Mouse (Mus musculus): Measurements from ENCODE around the gene Aox3.
A peak's percentile ranks its signal among the peaks of the same experiment; 100 is the strongest.

The Aox3 gene

DNA sequence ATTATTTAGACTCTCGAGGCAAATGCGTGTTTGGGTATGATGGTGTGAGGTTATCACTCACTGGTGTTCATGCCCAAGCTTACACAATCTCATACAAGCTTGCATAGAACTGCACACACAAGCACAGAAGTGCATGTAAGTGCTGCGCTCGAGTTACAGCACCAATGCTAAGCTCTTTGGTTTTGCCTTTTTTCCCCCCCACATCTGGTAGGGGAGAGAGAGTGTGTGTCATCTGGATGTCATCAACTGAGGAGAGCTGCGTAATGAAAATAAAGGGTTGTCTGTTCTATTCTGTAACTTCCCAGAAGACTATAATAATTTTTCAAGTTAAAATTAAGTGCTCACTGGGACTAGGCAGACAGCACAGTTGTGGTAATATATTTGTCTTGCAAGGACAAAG is 100.9 kb downstream of the Aox3 start:
- DNase-seq, result no peak

DNA sequence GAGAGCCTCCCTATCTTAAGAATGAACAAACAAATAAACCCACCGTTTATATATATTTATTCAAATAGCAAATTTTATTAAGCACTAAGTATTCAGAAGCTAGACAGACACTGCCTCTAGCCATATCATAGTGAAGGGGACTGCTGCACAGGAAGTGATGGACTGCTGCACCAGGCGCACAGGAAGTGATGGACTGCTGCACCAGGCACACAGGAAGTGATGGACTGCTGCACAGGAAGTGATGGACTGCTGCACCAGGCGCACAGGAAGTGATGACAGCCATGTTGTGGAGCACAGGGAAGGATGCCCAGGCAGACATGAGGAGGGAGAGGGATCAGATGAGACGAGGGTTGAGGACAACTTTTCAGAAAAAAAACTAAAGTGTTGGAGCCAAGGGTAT is 102.4 kb downstream of the Aox3 start:
- DNase-seq, result no peak

DNA sequence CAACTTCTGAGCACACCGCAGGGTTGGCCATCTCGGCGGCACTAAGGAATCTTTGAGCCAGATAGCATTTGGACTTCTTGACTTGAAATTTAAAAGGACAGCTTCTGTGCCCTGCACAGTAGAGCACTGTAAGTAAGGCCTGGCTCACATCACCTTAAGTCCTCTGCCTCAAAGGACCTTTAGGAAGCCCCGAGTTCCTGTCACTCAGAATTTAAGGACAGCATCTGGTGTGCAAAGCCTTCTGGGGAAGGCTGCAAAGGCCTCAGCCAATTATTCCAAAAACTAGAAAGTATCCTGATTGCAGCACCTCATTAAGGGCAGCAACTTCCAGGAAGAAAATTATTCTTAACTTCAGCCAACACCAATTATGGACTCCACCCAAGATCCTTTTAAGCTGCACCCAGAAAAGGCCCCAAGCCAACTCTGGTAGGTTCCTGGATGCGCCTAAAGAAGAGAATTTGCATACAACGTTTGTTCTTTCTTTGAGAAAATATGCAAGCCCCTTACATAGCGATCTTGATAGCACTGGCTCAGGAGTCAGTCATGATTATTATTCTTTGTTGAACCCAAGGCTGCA is 103.1 kb downstream of the Aox3 start:
- peak in 1 of 2 experiments; percentile 4 for DNase-seq

DNA sequence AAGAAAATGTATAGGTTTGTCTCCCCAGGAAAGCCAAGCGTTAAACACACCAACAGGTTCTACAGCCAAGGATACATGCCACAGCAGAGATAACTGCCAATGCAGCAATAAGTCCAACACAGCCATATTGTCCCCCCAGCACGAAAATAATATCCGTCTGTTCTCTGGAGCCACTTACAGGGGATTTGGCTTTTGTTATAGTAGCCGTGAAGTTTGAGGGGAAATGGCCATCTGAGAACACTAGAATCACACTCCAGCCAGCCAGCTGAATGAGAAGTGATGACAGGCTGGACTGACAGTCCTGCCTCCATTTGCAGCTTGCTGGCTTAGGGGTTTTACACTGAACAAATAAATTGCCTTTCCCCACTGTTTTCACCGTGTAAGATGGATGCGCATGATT is 108.1 kb downstream of the Aox3 start:
- no peak for DNase-seq

DNA sequence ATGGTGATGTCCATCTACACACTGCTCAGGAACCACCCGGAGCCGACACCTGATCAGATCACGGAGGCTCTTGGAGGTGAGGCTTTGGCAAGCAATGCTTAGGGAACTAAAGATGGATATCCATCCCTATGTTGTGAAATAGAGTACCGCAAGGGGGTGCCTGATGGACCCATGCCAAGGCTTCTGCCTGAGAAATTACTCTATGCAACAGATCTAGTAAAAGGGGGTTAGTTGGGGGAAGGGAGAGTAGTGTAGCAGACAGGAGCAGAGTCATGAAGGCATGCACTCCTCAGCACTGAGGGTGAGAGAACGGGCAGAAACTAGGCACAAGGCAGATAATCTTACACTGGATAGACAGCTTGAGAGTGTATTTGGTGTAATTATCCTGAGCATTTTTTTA is 108.9 kb downstream of the Aox3 start:
- DNase-seq, result no peak

DNA sequence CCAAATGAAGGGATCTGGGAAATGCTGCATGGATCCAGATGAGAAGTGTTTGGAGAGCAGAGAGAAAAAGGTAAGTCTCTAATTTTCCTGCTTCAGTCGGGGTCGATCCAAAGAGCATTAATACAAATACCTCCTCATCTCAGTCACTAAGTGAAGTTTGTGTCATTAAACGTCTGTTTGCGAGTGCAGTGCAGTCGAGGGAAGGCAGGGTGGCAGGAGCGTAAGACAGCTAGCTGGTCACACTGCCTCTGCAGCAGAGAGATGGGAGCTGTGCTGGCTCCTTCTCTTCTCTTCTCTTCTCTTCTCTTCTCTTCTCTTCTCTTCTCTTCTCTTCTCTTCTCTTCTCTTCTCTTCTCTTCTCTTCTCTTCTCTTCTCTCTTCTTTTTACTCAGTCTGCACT is 115.2 kb downstream of the Aox3 start:
- DNase-seq, result no peak

DNA sequence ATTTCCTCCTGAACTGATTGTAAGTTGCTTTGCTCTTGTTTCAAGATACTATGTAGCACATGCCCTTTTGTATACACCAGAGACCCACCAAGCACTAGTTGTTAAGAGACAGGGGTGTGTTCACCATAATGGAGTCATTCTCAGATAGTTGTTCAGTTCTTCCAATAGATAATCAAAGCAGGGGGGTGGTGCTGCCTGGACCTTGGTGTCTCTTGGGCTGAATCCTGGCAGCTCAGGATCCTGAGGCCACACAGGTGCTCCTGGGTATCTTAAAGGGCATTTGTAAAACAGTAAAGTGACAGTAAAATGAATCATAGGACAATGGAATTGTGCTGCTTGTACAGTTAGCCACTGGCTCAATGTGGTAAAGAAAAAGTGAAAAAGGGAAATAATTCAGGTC is 116.0 kb downstream of the Aox3 start:
- no peak for DNase-seq

DNA sequence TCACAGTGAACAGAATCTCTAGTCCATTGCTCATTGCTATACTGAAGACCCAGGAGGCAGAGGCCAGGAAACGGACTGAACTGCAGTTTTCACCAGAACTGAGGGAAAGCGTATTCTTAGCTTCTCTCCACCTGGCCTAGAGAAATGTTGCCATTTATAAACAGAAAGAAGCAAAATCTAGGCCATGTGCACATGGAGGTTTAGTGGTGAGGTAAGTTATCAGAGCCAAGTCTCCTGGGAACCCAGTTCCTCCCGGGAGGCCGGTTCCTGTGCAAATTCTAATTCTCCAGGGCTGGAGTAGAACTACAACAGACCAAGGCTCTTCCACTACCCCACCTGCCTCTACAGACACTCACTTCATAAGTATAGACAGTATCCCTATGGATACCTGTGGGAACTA is 116.8 kb downstream of the Aox3 start:
- DNase-seq, result no peak

DNA sequence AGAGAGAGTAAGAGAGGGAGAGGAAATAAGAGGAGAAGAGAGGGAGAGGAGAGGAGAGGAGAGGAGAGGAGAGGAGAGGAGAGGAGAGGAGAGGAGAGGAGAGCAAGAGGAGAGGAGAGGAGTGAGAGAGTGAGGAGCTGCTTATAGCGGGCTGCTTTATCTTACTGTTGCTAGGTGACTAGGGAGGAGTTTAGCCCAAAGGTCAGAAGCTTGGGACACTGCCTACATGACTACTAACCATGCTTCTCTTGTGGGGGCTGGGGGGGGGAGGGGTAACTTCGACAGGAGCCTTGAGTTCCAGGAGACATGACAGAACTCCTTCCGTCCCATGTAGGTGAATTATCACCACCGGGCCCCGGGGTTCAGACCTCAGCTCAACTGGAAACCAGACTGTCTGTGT is 117.6 kb downstream of the Aox3 start:
- no peak for DNase-seq

DNA sequence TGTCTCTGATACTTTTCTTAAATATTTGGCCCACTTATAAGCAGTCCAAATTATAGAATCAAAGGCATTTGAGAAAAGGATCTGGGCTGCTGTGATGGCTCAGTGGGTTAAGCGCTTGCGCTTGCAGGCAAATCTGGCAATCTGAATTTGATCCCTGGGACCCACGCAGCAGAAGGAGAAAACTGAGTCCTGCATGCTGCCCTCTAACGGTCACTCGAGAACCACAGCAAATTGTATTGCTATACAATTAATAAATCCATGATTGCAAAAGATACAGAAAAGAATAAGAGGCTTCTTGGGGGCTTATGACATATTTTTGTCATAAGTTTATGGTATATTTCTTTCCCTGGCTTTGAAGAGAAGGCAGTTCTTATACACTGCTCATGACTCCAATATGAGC is 122.5 kb downstream of the Aox3 start:
- DNase-seq, result no peak

DNA sequence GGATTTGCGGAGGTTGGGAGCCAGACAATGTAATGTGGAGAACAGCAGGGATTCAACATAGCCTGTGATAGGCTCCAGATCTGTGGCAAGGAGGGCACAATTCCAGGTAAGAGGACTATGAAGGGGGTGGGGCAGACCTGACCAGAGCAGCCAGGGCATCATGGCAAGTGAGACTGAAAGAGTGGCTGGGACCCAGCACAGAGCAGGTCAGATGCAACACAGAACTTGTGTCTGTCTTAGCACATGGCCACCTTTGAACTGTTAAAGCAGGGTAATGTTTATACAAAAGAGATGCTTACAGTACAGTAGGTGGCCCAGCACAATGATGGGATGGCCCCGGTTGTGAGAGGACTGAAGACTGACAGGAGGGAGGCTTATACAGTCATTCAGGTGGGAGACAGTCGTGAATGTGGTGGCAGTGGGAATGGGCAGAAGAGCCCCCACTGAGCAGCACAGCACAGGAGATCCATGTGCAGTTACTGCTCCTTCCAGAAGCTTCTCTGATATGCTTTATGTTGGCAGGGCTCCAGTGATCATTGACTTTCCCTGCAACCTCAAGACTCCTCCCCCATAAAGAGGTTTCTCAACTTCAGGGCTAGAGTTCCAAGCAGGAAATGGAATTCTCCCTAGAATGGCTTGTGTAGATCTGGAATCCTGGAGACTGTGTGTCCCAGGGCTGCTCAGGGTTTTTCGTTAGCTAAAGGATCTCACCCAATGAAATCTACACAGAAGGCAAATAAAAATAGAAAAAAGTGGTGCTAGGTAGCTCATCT is 124.8 kb downstream of the Aox3 start:
- peak in 1 of 2 experiments; percentile 5 for DNase-seq

DNA sequence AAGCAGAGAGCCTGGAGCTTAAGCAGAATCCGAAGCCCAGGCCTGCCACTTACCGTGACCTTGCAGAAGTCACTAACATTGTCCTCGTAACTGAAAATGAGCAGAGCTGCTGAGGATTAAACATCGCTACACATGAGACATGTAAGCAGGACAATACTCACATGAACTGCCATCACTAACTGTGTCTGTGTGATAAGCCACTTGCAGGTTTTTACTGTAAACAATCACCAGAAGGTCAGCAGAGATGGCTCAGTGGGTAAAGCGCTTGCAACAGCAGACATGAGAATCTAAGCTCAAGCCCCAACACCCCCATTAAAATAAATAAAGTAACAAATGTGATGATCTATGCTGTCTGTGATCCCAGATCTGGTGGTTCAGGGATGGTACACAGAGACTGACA is 125.5 kb downstream of the Aox3 start:
- DNase-seq, result no peak

DNA sequence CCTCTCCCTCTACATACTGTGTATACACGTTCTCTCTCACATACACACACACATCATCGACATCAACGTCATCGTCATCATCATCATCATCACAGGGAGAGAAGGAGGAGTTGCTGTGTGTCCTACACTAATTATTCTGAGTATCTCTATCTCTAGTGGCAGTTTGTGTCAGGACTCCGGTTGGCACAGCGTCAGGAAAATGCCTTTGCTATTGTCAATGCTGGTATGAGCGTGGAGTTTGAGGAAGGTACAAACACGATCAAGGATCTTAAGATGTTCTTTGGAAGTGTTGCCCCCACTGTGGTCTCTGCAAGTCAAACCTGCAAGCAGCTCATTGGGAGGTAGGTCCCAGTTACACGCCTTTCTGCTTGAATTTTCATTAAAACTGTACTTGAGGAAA is 126.0 kb downstream of the Aox3 start:
- DNase-seq, result no peak

DNA sequence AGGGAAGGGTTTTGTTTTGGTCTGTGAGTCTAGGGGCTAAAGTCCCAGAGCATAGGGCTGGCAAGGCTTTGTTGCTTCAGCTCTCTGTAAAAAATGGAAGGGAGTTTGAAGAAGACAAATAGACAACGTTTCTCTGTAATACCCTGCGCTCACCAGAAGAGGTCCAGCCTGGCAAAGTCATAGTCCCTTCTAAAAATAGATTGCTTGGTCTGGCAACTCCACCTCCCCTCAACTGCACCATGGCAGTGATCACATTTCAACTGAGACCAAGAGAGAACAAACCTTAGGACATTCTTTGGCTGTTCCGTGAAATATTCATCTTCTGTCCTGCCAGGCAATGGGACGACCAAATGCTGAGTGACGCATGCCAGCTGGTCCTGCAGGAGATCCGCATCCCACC is 127.4 kb downstream of the Aox3 start:
- DNase-seq, result peak in 1 of 2 experiments; percentile 5

DNA sequence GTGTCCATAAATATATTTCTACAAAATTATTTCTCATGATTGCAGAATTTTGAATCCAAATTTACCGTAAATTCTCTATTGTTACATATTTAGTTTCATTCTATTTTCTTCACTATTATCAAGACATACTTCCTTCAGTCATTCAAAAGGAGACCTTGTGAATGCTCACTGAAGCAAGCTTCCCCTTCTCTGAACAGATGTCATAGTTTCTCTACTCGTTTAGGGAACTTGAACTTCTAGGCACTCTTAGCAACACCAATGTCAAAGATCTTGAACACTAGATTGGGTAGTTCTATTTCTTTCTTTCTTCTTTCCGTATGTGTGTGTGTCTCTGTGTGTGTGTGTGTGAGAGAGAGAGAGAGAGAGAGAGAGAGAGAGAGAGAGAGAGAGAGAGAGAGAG is 131.6 kb downstream of the Aox3 start:
- DNase-seq, result no peak

DNA sequence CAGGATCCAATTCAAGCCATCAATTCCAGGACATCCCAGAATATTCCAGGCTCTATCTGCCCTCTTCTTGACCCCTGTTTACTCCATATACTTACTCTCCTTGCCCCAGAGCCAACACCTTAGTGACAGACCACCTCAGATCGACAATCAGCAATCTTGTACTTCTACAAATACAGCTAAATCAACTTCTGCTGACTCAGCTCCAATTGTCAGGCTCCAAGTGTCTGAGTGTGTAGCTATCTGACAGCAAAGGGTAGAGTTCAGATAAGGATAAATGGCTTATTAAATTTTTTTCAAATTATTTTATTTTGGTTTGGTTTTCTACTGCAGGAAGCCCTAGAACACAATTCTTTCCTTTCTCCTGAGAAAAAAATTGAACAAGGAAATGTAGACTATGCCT is 135.6 kb downstream of the Aox3 start:
- no peak for DNase-seq

All from lung, postnatal 4 days (tissue).